Mouse (Mus musculus): Measurements from ENCODE around the gene Chic1. TPM values are rescaled to one million over a fixed set of nuclear protein-coding genes. Genes with fewer than 3 reads are reported as not detected.

Gene Chic1
- total RNA-seq, 2 experiments from 2014 or later, result 0.25 to 0.26 TPM

- TF ChIP-seq CTCF (IDR thresholded peaks at IDR 0.05), result no peak
- Histone ChIP-seq H3K27ac (no peak overlapping the region), H3K4me3 (no peak overlapping the region)
- intact Hi-C loops (cut with DNase I), result no loop called here
- no peak for DNase-seq
These were observed 14.9 kb downstream of the Chic1 start for GRCm38 (mm10) chrX:103371221-103371620.

DNA sequence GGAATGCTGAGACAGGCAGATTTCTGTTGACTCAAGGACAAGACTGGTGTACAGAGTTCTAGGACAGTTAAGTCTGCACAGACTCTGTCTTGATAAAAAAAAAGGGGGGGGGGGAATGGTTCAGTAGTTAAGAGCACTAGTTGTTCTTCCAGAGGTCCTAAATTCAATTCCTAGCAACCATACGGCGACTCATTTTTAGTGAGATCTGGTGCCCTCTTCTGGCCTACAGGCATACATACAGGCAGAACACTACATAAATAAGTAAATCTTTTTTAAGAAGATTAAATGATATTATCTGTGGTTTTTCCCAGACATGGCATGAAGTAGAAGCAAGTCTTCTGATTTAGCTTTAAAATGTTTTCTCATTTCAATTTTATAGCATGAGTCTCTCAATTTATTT lies 15.4 kb downstream of the Chic1 start:
- intact Hi-C loops (cut with DNase I), result no loop called here
- DNase-seq, result no peak
- no peak overlapping the region for H3K4me3 ChIP-seq
- peak; percentile 65 for TF ChIP-seq CTCF (IDR thresholded peaks at IDR 0.05)
- no peak overlapping the region for H3K27ac ChIP-seq

- peak; percentile 45 for TF ChIP-seq CTCF (IDR thresholded peaks at IDR 0.05)
- intact Hi-C loops (cut with DNase I), result no loop called here
- DNase-seq, result peak; percentile 14
- Histone ChIP-seq H3K4me3 (no peak overlapping the region), H3K27ac (no peak overlapping the region)
These were observed 18.0 kb downstream of the Chic1 start for GRCm38 (mm10) chrX:103374250-103374649.

DNA sequence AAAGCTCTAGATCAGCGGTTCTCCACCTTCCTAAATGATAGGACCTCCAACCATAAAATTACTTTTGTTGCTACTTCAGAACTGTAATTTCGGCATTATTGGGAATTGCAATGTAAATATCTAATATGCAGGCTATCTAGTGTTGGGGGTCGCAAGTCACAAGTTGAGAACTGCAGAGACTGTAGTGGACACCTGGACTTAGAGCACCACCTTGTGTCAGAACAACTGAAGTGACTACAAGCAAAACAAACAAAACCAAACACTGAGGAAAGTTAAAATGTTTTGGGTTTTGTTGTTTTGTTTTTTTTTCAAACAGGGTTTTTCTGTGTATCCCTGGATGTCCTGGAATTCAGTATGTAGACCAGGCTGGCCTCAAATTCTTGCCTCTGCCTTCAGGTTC lies 28.3 kb downstream of the Chic1 start:
- no peak for DNase-seq
- intact Hi-C loops (cut with DNase I), result no loop called here
- Histone ChIP-seq H3K27ac (no peak overlapping the region), H3K4me3 (no peak overlapping the region)
- peak; percentile 34; the same call in 1 of the 2 replicates for TF ChIP-seq CTCF (IDR thresholded peaks at IDR 0.05)

- no peak overlapping the region for H3K4me3 ChIP-seq
- no peak overlapping the region for H3K27ac ChIP-seq
- no peak for TF ChIP-seq CTCF (IDR thresholded peaks at IDR 0.05)
- intact Hi-C loops (cut with DNase I), result no loop called here
- no peak for DNase-seq
These were observed 31.9 kb downstream of the Chic1 start for GRCm38 (mm10) chrX:103388131-103388530.

GRCm38 (mm10) chrX:103393841-103394240 lies 37.6 kb downstream of the Chic1 start:
- no peak overlapping the region for H3K27ac ChIP-seq
- intact Hi-C loops (cut with DNase I), result no loop called here
- no peak overlapping the region for H3K4me3 ChIP-seq
- no peak for TF ChIP-seq CTCF (IDR thresholded peaks at IDR 0.05)
- no peak for DNase-seq

DNA sequence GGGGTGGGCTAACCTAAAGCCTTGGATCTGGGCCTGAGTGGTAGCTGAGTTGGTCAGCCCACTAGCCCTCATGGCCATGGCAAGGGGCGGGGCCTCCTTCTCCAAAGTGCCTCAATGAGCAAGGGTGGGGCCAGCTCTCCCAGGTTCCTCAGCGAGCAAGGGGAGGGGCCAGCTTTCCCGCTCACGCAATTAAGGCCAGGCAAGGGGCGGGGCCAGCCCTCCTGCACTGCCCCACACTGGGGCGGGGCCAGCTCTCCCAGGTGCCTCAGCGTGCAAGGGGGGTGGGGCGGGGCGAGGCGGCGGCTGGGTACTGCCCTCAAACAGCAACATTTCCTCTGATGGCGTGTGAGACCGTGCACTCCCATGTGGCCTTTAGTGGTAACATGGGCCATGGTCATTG lies 48.7 kb downstream of the Chic1 start:
- DNase-seq, result no peak
- intact Hi-C loops (cut with DNase I), result no loop called here
- no peak overlapping the region for H3K27ac ChIP-seq
- no peak for TF ChIP-seq CTCF (IDR thresholded peaks at IDR 0.05)
- H3K4me3 ChIP-seq, result no peak overlapping the region

- TF ChIP-seq CTCF (IDR thresholded peaks at IDR 0.05), result no peak
- intact Hi-C loops (cut with DNase I), result no loop called here
- Histone ChIP-seq H3K4me3 (no peak within 1 kb of the TSS), H3K27ac (no peak within 1 kb of the TSS)
- no peak for DNase-seq
These were observed 57.9 kb downstream of the Chic1 start, which contains the start of gene Tsx for GRCm38 (mm10) chrX:103414167-103414566. Tsx (plus strand) TSS chrX:103414467.

DNA sequence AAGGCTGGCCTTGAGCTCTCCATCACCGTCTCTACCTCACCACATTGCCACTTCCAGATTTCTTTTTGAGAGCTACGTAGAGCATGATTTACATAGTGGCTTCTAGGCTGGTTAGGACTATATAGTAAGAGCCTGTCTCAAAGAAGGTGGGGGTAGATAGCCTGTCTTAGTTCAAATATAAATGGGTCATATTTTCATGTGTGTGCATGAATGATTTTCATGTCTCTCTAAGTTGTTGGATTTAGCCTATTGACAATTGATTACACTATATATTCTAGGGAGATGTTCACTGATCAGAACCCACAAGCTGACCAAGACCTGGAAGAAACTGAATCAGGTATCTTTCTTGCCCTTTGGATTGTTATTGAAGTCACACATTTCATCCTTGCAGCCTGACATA lies 65.4 kb downstream of the Chic1 start, which contains the start of gene Gm26992:
Gm26992 (plus strand) TSS at position 301 of the 400 bp plus-strand sequence.
- DNase-seq, result no peak
- intact Hi-C loops (cut with DNase I), result no loop called here
- no peak for TF ChIP-seq CTCF (IDR thresholded peaks at IDR 0.05)
- no peak within 1 kb of the TSS for H3K27ac ChIP-seq
- no peak within 1 kb of the TSS for H3K4me3 ChIP-seq

GRCm38 (mm10) chrX:103427677-103428076 lies 71.4 kb downstream of the Chic1 start:
- DNase-seq, result no peak
- Histone ChIP-seq H3K27ac (no peak overlapping the region), H3K4me3 (no peak overlapping the region)
- TF ChIP-seq CTCF (IDR thresholded peaks at IDR 0.05), result no peak
- intact Hi-C loops (cut with DNase I), result no loop called here

DNA sequence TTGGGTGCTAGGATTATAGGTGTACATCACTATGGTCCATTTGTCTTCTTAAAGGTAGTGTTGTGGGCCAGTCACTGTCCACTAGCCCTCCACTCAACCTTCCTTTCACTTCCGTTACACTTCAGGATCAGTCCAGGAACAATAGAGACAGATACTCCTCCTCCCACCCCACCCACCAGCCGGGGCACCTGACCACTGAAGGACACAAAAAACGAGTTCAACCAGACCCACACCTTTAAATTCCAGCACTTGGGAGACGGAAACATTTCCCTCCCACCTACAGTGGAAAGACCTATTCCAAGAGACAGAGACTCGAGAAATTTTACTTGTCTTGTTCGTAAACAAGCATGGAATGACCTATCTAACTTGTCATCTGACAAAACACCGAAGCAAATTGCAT lies 76.0 kb downstream of the Chic1 start:
- H3K4me3 ChIP-seq, result no peak overlapping the region
- no peak overlapping the region for H3K27ac ChIP-seq
- TF ChIP-seq CTCF (IDR thresholded peaks at IDR 0.05), result no peak

DNA sequence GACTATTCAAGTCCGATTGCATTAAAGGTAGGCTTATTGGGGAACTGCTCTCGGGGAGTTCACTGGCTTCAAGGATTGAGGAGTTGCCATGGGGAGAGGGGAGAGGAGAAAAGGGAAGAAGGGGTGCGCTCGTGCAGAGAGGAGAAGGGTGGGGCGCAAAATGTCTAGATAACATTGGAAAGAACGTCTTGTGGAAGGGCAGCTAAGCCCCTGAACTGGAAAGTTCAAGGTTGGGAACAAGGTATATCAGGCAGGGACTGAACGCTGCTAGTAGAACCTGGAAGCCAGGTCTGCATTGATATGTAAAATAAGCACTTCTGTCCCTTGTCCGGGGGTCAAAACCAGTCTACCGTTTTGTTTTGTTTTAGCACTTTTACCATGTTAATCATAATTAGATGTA lies 81.7 kb downstream of the Chic1 start:
- intact Hi-C loops (cut with DNase I), result no loop called here

More for the DNA sequence above, 76.0 kb downstream of the Chic1 start:
- DNase-seq, result no peak
- intact Hi-C loops (cut with DNase I), result no loop called here

DNA sequence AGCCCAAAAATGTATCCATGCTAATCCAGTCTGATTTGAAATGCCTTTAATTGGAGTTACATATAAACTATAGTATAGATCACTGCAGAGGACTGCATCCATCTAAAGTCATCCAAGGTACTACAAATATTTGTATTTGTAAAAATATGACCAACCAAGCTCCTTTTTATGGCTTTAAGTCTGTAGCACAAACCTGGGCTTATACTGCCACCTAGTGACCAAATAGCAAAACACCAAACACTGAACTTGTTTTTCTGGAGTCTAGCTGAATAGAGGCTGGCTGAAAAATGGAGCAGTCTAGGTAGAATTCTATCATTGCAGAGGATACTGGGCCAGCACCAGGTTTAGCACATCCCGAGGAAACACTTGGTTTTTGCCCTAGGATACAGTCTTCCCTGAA lies 84.5 kb downstream of the Chic1 start:
- Histone ChIP-seq H3K4me3 (no peak overlapping the region), H3K27ac (no peak overlapping the region)
- no peak for DNase-seq
- TF ChIP-seq CTCF (IDR thresholded peaks at IDR 0.05), result peak; percentile 80
- intact Hi-C loops (cut with DNase I), result loop anchor here (2.0 kb wide), 1 partner anchor 180 kb away; no protein-coding TSS in a partner anchor

More for the DNA sequence above, 81.7 kb downstream of the Chic1 start:
- no peak for TF ChIP-seq CTCF (IDR thresholded peaks at IDR 0.05)
- Histone ChIP-seq H3K27ac (no peak overlapping the region), H3K4me3 (no peak overlapping the region)
- no peak for DNase-seq

DNA sequence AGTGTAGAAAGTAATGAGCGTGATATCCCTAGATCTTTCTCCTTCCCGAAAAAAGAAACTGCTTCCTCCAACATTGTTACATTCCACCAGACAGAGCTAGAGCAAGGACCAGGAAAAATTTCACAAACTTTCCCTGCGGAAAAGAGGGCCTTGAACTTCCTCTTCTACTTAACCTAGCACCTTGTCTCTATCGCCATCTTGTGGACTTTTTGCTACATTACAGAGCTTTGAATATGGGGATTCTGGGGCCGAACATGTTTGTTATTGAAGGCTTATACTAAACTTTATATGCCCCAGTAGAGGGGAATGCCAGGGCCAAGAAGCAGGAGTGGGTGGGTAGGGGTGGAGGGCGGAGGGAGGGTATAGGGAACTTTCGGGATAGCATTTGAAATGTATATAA lies 87.5 kb downstream of the Chic1 start:
- Histone ChIP-seq H3K4me3 (0 out of 2 replicates have a peak overlapping the region, but pooled peaks have one; percentile 7), H3K27ac (no peak overlapping the region)
- intact Hi-C loops (cut with DNase I), result no loop called here
- TF ChIP-seq CTCF (IDR thresholded peaks at IDR 0.05), result peak; percentile 68
- no peak for DNase-seq

Other genes with a start within 250 kb of the Chic1 start
- not detected for gene Nap1l2, start 169.8 kb upstream of the Chic1 start, total RNA-seq (2021)
- gene Cdx4, start 35.1 kb upstream of the Chic1 start, total RNA-seq (2021), result not detected
- gene Tsx, start 58.0 kb downstream of the Chic1 start, total RNA-seq (2021), result not detected
- gene Gm26992, start 65.5 kb downstream of the Chic1 start, total RNA-seq (2021), result not detected

Data from gastrocnemius, adult 2 months (tissue).